Mouse (Mus musculus) C2C12 (cell line): ENCODE results near the gene Orc3. TPM values are rescaled to one million over a fixed set of nuclear protein-coding genes. Genes with fewer than 3 reads are reported as not detected.

Source experiments
- H3K27me3 ChIP-seq: one replicate; pipeline ENCODE4 v1.6.1; 2011; ENCODE audit not compliant: control insufficient read depth, insufficient read depth, insufficient read length
- H3K36me3 ChIP-seq: one replicate; pipeline ENCODE4 v1.6.1; 2011; ENCODE audit not compliant: control insufficient read depth, insufficient read depth
- H3K4me3 ChIP-seq: one replicate; pipeline ENCODE4 v1.5.1; 2011; ENCODE audit warnings: mild to moderate bottlenecking, control low read depth; ENCODE audit not compliant: poor library complexity, insufficient read depth, severe bottlenecking
- H3K79me2 ChIP-seq: one replicate; pipeline ENCODE4 v1.6.1; 2011; ENCODE audit not compliant: control insufficient read depth, insufficient read depth
- H3K79me3 ChIP-seq: one replicate; pipeline ENCODE4 v1.6.1; 2011; ENCODE audit warnings: low read depth, control low read depth
- H3ac ChIP-seq: one replicate; pipeline ENCODE3; 2011; ENCODE audit warnings: low read depth; ENCODE audit not compliant: control insufficient read depth, insufficient read length
- CEBPB ChIP-seq: IDR thresholded peaks from one replicate; pipeline ENCODE4 v1.6.1; 2011; ENCODE audit warnings: low read depth, mild to moderate bottlenecking, control low read depth, moderate library complexity
- CTCF ChIP-seq: IDR thresholded peaks from one replicate; pipeline ENCODE4 v1.5.1; 2011; ENCODE audit not compliant: control insufficient read depth, insufficient read depth, insufficient read length
- FOSL1 ChIP-seq: IDR thresholded peaks from one replicate; pipeline ENCODE4 v1.8.0; 2011; ENCODE audit warnings: mild to moderate bottlenecking, low read length; ENCODE audit not compliant: poor library complexity, insufficient read depth, severe bottlenecking
- MAX ChIP-seq: IDR thresholded peaks from one replicate; pipeline ENCODE4 v1.6.1; 2011; ENCODE audit warnings: mild to moderate bottlenecking, control low read depth
- MYOD1 ChIP-seq: IDR thresholded peaks from one replicate; pipeline ENCODE4 v1.6.1; 2011; ENCODE audit warnings: low read depth; ENCODE audit not compliant: control insufficient read depth, insufficient read length
- MYOG ChIP-seq: IDR thresholded peaks from one replicate; pipeline ENCODE4 v1.6.1; 2011; ENCODE audit not compliant: control insufficient read depth, insufficient read length; ENCODE audit errors: extremely low read depth
- USF1 ChIP-seq: IDR thresholded peaks from one replicate; pipeline ENCODE4 v1.6.1; 2011; ENCODE audit warnings: low read depth, mild to moderate bottlenecking, control low read depth, moderate library complexity
- long read RNA-seq, 2 experiments: library from polyadenylated mRNA; unstranded; transcript quantifications; one replicate each; pipeline ENCODE4 v2.0.0; 2019 to 2020
- polyA plus RNA-seq: library from polyadenylated mRNA; unstranded; fragments of >200 nt; fragmentation: generic; extraction: Trizol; gene quantifications from one replicate; pipeline ENCODE4 v1.2.1, GENCODE M21; 2012; ENCODE audit warnings: missing spikeins

The Orc3 gene
- polyA plus RNA-seq, result 14.2 TPM
- long read RNA-seq, experiment 1, transcript Orc3-202 (20 exons, 2,266 nt), result minor isoform, 14 of 39 reads
- long read RNA-seq, experiment 1, transcript Orc3-201 (20 exons, 2,300 nt), result major isoform, 16 of 39 reads
- long read RNA-seq, experiment 1, partial matches to known transcripts, result 4 of 39 reads
- long read RNA-seq, experiment 1, other reads (novel, unspliced or antisense), result 5 of 39 reads
- long read RNA-seq, experiment 2, transcript Orc3-202 (20 exons, 2,266 nt), result minor isoform, 106 of 365 reads
- long read RNA-seq, experiment 2, transcript Orc3-201 (20 exons, 2,300 nt), result major isoform, 182 of 365 reads
- long read RNA-seq, experiment 2, partial matches to known transcripts, result 32 of 365 reads
- long read RNA-seq, experiment 2, other reads (novel, unspliced or antisense), result 45 of 365 reads

- peak within 1 kb of the TSS; percentile 98 for H3ac ChIP-seq
- H3K79me2 ChIP-seq, result peaks cover 56% of the 10 kb centered on the region
- peak within 1 kb of the TSS; percentile 76 for H3K4me3 ChIP-seq
- TF ChIP-seq MYOG (no peak), CEBPB (no peak), MYOD1 (no peak), MAX (peak; percentile 85)
- H3K79me3 ChIP-seq, result peaks cover 32% of the 10 kb centered on the region
- H3K36me3 ChIP-seq, result peaks cover 6% of the 10 kb centered on the region
- no peaks in the 10 kb centered on the region for H3K27me3 ChIP-seq
Observed at GRCm38 (mm10) chr4:34614630-34615094, at the start of gene Orc3, which contains the start of gene Rars2. Gene Orc3, minus strand, starts transcription at chr4:34614944. Gene Rars2, plus strand, starts transcription at chr4:34614957.

GRCm38 (mm10) chr4:34661927-34662326 lies 47.2 kb upstream of the Orc3 start:
- Histone ChIP-seq H3K4me3 (no peak overlapping the region), H3K27me3 (no peaks in the 10 kb centered on the region), H3ac (no peak overlapping the region), H3K79me2 (no peaks in the 10 kb centered on the region), H3K79me3 (no peaks in the 10 kb centered on the region), H3K36me3 (peaks cover 55% of the 10 kb centered on the region)
- TF ChIP-seq MAX (no peak), USF1 (no peak)

- H3K4me3 ChIP-seq, result no peak overlapping the region
- TF ChIP-seq MYOG, result no peak
- TF ChIP-seq MAX, result no peak
- no peak for TF ChIP-seq MYOD1
- TF ChIP-seq USF1, result no peak
- TF ChIP-seq FOSL1, result no peak
- TF ChIP-seq CTCF, result no peak
- TF ChIP-seq CEBPB, result no peak
- H3K36me3 ChIP-seq, result peaks cover 55% of the 10 kb centered on the region
- no peaks in the 10 kb centered on the region for H3K79me2 ChIP-seq
- no peak overlapping the region for H3ac ChIP-seq
- no peaks in the 10 kb centered on the region for H3K27me3 ChIP-seq
- no peaks in the 10 kb centered on the region for H3K79me3 ChIP-seq
Observed at GRCm38 (mm10) chr4:34661514-34661913, 46.8 kb upstream of the Orc3 start.

GRCm38 (mm10) chr4:34659012-34659411 lies 44.3 kb upstream of the Orc3 start:
- no peaks in the 10 kb centered on the region for H3K79me2 ChIP-seq
- H3K36me3 ChIP-seq, result peaks cover 54% of the 10 kb centered on the region
- no peak for TF ChIP-seq USF1
- no peak for TF ChIP-seq FOSL1
- TF ChIP-seq MYOG, result no peak
- no peak for TF ChIP-seq MAX
- TF ChIP-seq MYOD1, result no peak
- no peak for TF ChIP-seq CTCF
- TF ChIP-seq CEBPB, result no peak

GRCm38 (mm10) chr4:34656101-34656500 lies 41.4 kb upstream of the Orc3 start:
- no peaks in the 10 kb centered on the region for H3K27me3 ChIP-seq
- peaks cover 38% of the 10 kb centered on the region for H3K36me3 ChIP-seq
- no peak for TF ChIP-seq MAX
- TF ChIP-seq CTCF, result no peak
- H3K79me3 ChIP-seq, result no peaks in the 10 kb centered on the region
- H3K79me2 ChIP-seq, result no peaks in the 10 kb centered on the region
- H3ac ChIP-seq, result no peak overlapping the region
- no peak overlapping the region for H3K4me3 ChIP-seq

More at GRCm38 (mm10) chr4:34659012-34659411, 44.3 kb upstream of the Orc3 start:
- Histone ChIP-seq H3K27me3 (no peaks in the 10 kb centered on the region), H3K4me3 (no peak overlapping the region), H3ac (no peak overlapping the region), H3K79me3 (no peaks in the 10 kb centered on the region)

- no peaks in the 10 kb centered on the region for H3K27me3 ChIP-seq
- H3K79me3 ChIP-seq, result no peaks in the 10 kb centered on the region
- no peak overlapping the region for H3K4me3 ChIP-seq
- no peak for TF ChIP-seq USF1
- no peak for TF ChIP-seq CTCF
- TF ChIP-seq CEBPB, result no peak
- no peak for TF ChIP-seq MYOD1
- TF ChIP-seq MYOG, result no peak
- no peak for TF ChIP-seq FOSL1
- no peak for TF ChIP-seq MAX
- H3ac ChIP-seq, result no peak overlapping the region
- peaks cover 36% of the 10 kb centered on the region for H3K36me3 ChIP-seq
- H3K79me2 ChIP-seq, result no peaks in the 10 kb centered on the region
Observed at GRCm38 (mm10) chr4:34653179-34653578, 38.4 kb upstream of the Orc3 start.
